Comparison of ENCODE assay signal across 17 mouse cellular contexts in the genomic region with DNA sequence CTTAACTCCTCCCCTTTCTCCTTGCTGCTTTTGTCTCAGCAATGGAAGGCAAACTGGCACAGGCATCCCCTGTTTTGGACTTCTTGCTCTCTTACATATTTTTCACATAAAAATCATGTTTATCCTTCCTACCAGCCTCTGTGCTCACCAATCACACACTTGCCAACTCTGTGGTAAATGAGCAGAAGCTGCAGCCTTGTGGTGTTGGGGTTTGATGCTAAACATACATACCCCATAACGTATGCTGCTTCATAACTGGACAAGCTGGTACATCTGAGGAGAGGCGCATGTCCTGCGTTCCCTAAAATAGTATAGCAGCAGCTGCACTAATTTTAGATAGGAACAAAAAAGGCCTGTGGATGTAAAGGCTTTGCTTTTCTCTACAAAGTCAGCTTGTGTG.
A peak's percentile ranks its signal among the peaks of the same experiment; 100 is the strongest.
DNase-seq lines count a peak whose midpoint lies in the region; ATAC-seq lines count a peak whose summit lies in the region.
"Had no signal": no experiment of that assay in that cellular context is flagged by ENCODE, and none has a peak within 500 bp of the region (broad histone marks: within the 10 kb centered on the region; RNA-seq: fewer than 3 reads in every experiment).

No protein-coding gene starts in this region.

- no peak overlapping the region for H3K9ac ChIP-seq in forebrain, embryonic 14.5 days (ENCODE audit: low read length)
- no peak overlapping the region for H3K9ac ChIP-seq in forebrain, embryonic 13.5 days
- no peak overlapping the region for H3K9ac ChIP-seq in liver, embryonic 12.5 days
- H3K9ac ChIP-seq: heart, embryonic 13.5 days; hindbrain, embryonic 13.5 days; liver, embryonic 13.5 days; midbrain, embryonic 12.5 days had no signal

- H3K4me2 ChIP-seq in forebrain, embryonic 14.5 days (ENCODE audit: low read length), result no peak overlapping the region
- H3K4me2 ChIP-seq in forebrain, embryonic 13.5 days, result no peak overlapping the region
- no peak overlapping the region for H3K4me2 ChIP-seq in liver, embryonic 12.5 days
- H3K4me2 ChIP-seq: heart, embryonic 13.5 days; hindbrain, embryonic 13.5 days; liver, embryonic 13.5 days; midbrain, embryonic 12.5 days had no signal

- no peak overlapping the region for H3K4me3 ChIP-seq in forebrain, embryonic 14.5 days (ENCODE audit: low read depth, low read length)
- no peak overlapping the region for H3K4me3 ChIP-seq in forebrain, embryonic 13.5 days
- H3K4me3 ChIP-seq in liver, embryonic 12.5 days, result no peak overlapping the region
- H3K4me3 ChIP-seq: heart, embryonic 13.5 days; hindbrain, embryonic 13.5 days; liver, embryonic 13.5 days; midbrain, embryonic 12.5 days had no signal

- no peaks in the 10 kb centered on the region for H3K27me3 ChIP-seq in forebrain, embryonic 14.5 days (replicated peaks; ENCODE audit: control insufficient read depth, insufficient read depth, low read length)
- H3K27me3 ChIP-seq in forebrain, embryonic 13.5 days, result no peaks in the 10 kb centered on the region
- no peaks in the 10 kb centered on the region for H3K27me3 ChIP-seq in liver, embryonic 12.5 days (replicated peaks)
- H3K27me3 ChIP-seq: heart, embryonic 13.5 days; hindbrain, embryonic 13.5 days; liver, embryonic 13.5 days; midbrain, embryonic 12.5 days had no signal

- no peaks in the 10 kb centered on the region for H3K9me3 ChIP-seq in forebrain, embryonic 14.5 days (replicated peaks; ENCODE audit: control insufficient read depth, low read length)
- no peaks in the 10 kb centered on the region for H3K9me3 ChIP-seq in forebrain, embryonic 13.5 days (replicated peaks)
- H3K9me3 ChIP-seq in liver, embryonic 12.5 days (replicated peaks), result no peaks in the 10 kb centered on the region
- H3K9me3 ChIP-seq: heart, embryonic 13.5 days; hindbrain, embryonic 13.5 days; midbrain, embryonic 12.5 days had no signal

- peak; percentile 7 for DNase-seq in forebrain, embryonic 14.5 days (ENCODE audit: low spot score)
- peak; percentile 46 for DNase-seq in cerebellum, adult 9-10 months
- DNase-seq in layer of hippocampus, adult 8-10 months (ENCODE audit: low spot score in 2 of 2), result peak; percentile 36 to 52
- peak; percentile 60 to 83 for DNase-seq in right cerebral cortex, postnatal 10 days (ENCODE audit: low spot score in 2 of 2)
- DNase-seq in embryo, embryonic 10 days (ENCODE audit: low spot score), result no peak
- no peak for DNase-seq in lung, postnatal 14 days
- DNase-seq: adrenal gland, postnatal 36 days; B cell, adult 2 months; gastrocnemius, postnatal 14 days; kidney, adult 8-10 months; liver, embryonic 13.5 days; lung, postnatal 10 days had no signal

- H3K36me3 ChIP-seq in forebrain, embryonic 14.5 days (ENCODE audit: control insufficient read depth, insufficient read depth, low read length), result no peaks in the 10 kb centered on the region
- no peaks in the 10 kb centered on the region for H3K36me3 ChIP-seq in forebrain, embryonic 13.5 days (ENCODE audit: poor library complexity, severe bottlenecking)
- H3K36me3 ChIP-seq in liver, embryonic 12.5 days, result no peaks in the 10 kb centered on the region
- H3K36me3 ChIP-seq: heart, embryonic 13.5 days; hindbrain, embryonic 13.5 days; liver, embryonic 13.5 days; midbrain, embryonic 12.5 days had no signal

- peak; percentile 48; the same call in 1 of the 2 replicates for ATAC-seq in forebrain, embryonic 14.5 days
- no peak for ATAC-seq in forebrain, embryonic 13.5 days
- no peak for ATAC-seq in liver, embryonic 12.5 days

- WGBS in forebrain, embryonic 14.5 days, result 85% methylated on average over 3 of the region's 3 CpGs
- WGBS in forebrain, embryonic 13.5 days, result 89% methylated on average over 3 of the region's 3 CpGs
- 70% methylated on average over 3 of the region's 3 CpGs for WGBS in liver, embryonic 12.5 days (ENCODE audit: insufficient replicate concordance)

- no peak overlapping the region for H3K27ac ChIP-seq in forebrain, embryonic 14.5 days (ENCODE audit: low read depth, low read length)
- H3K27ac ChIP-seq in forebrain, embryonic 13.5 days, result no peak overlapping the region
- H3K27ac ChIP-seq in liver, embryonic 12.5 days, result no peak overlapping the region
- H3K27ac ChIP-seq: heart, embryonic 13.5 days; hindbrain, embryonic 13.5 days; liver, embryonic 13.5 days; midbrain, embryonic 12.5 days had no signal

- no peaks in the 10 kb centered on the region for H3K4me1 ChIP-seq in forebrain, embryonic 14.5 days (ENCODE audit: control insufficient read depth, insufficient read depth, low read length)
- H3K4me1 ChIP-seq in forebrain, embryonic 13.5 days, result no peaks in the 10 kb centered on the region
- no peaks in the 10 kb centered on the region for H3K4me1 ChIP-seq in liver, embryonic 12.5 days
- H3K4me1 ChIP-seq: heart, embryonic 13.5 days; hindbrain, embryonic 13.5 days; liver, embryonic 13.5 days; midbrain, embryonic 12.5 days had no signal

Comparison
In these comparisons a context has a peak if more than half of its experiments do, and no peak if none do; other contexts are left out.
1. DNase-seq: peak in forebrain, embryonic 14.5 days (single experiment), cerebellum, adult 9-10 months (single experiment), layer of hippocampus, adult 8-10 months (2 of 2) and right cerebral cortex, postnatal 10 days (2 of 2); none in embryo, embryonic 10 days (single experiment) and lung, postnatal 14 days (single experiment).